Mouse (Mus musculus) ES-E14 (cell line): ENCODE results near the gene Srsf3.

ENCODE experiments used
- CHD2 ChIP-seq: IDR thresholded peaks from 2 replicates; pipeline ENCODE4 v1.6.1; 2014; ENCODE audit warnings: mild to moderate bottlenecking, low read depth, low read length, inconsistent platforms
- HCFC1 ChIP-seq: IDR thresholded peaks from 2 replicates; pipeline ENCODE4 v1.6.1; 2012; ENCODE audit warnings: low read length, inconsistent platforms, borderline replicate concordance; ENCODE audit not compliant: insufficient read depth
- MAFK ChIP-seq: IDR thresholded peaks from 2 replicates; pipeline ENCODE4 v1.6.1; 2014; ENCODE audit warnings: mild to moderate bottlenecking, low read depth, low read length, inconsistent platforms; ENCODE audit not compliant: insufficient read depth
- ZC3H11A ChIP-seq: IDR thresholded peaks from 2 replicates; pipeline ENCODE4 v1.6.1; 2012; ENCODE audit warnings: low read depth, mild to moderate bottlenecking, inconsistent platforms, low read length, borderline replicate concordance
- ZNF384 ChIP-seq: IDR thresholded peaks from 2 replicates; pipeline ENCODE4 v1.6.1; 2012; ENCODE audit warnings: low read depth, low read length, inconsistent platforms

- TF ChIP-seq CHD2 (no peak), HCFC1 (no peak), ZC3H11A (no peak), MAFK (no peak), ZNF384 (no peak)
These were observed 35.4 kb downstream of the Srsf3 start for GRCm38 (mm10) chr17:29067847-29068246.
